Mouse (Mus musculus) 3134 (cell line): Measurements from ENCODE around the gene Hist1h2ak.
"Not testable (repeated sequence)": the region's sequence is repeated elsewhere in the genome, so short reads cannot be mapped to it uniquely, and the experiment has no call there.

Experiments used
- DNase-seq: peaks from one replicate; pipeline ENCODE4 v3.0.0-alpha.2; 2011; ENCODE audit warnings: low spot score; ENCODE audit not compliant: insufficient read length; ENCODE audit errors: extremely low read depth

Hist1h2ak gene

DNA sequence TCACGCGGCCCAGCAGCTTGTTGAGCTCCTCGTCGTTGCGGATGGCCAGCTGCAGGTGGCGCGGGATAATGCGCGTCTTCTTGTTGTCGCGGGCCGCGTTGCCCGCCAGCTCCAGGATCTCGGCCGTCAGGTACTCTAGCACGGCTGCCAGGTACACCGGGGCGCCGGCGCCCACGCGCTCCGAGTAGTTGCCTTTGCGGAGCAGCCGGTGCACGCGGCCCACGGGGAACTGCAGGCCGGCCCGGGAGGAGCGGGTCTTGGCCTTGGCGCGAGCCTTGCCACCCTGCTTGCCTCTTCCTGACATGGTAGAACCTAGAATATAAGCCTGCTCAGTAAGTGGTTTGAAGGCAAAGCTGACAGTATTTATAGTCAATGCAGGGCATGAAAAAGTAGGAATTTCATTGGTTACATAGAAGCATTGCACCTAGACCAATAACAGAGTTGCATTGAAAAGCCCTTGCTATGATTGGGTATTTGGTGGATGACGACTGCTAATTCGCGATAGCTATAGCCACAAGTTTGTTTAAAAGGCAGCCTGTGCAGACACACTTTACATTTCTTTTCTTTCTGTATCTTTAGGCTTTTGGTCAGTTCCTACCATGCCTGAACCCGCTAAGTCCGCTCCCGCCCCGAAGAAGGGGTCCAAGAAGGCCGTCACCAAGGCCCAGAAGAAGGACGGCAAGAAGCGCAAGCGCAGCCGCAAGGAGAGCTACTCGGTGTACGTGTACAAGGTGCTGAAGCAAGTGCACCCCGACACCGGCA, at the start of gene Hist1h2ak, which contains the start of gene Hist1h2bn:
Gene Hist1h2ak (minus strand): TSS at position 304 of the 762 bp plus-strand sequence.
Gene Hist1h2bn (plus strand): TSS at position 600 of the 762 bp plus-strand sequence.
- peak; percentile 95 for DNase-seq

DNA sequence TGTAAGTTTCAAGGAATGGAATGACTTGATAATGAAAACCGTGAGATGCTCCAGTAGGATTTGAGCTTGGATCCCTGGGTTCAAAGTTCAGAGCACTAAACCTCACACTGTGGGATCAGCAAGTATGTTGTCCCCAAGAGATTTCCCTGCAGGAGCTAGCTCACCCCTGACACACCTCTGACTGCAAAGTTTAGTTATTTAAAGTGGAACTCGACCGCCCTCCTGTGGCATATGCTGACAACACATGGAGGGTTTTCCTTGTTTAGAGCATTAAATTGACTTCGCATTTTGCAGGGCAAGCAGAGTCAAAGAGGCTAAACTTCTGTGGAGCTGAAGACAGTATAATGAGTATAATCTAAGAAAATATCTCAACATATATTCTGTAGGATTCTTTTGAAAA, 49.4 kb upstream of the Hist1h2ak start:
- not testable (repeated sequence) for DNase-seq

DNA sequence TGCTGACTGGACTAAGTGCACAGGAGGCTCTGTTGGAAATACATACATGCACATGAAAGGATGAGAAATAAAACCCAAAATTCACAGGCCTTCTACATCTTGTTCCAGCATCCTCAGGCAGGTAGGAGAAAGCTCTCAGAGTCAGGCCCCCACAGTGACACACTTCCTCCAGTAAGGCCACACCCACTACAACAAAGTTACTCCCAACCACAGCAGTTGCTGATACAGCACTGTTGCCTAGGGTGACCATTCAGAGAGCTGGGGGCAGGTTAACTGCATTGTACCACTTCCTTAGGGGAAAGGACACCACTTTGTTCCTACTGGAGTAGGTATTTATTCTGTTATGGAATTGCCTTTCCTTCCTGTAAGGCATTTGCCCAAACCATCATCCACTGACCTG, 43.5 kb upstream of the Hist1h2ak start:
- DNase-seq = not testable (repeated sequence)

DNA sequence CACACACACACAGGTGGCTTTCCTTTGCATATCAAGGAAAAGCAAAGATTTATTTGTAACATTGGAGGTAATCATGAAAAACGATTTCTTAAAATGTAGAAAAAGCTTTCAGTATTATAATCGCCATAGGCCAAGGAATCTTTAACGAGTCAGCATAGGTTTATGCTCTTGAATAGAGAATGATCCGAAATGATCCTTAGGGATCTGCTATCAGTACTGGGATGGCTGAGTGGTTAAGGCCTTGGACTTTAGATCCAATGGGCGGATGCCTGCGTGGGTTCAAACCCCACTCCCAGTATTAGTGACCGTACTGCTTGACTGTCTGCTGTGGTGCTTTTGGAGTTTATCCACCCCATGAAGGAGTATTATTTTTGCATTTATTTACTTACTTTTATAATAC, 42.0 kb upstream of the Hist1h2ak start:
- no peak for DNase-seq

DNA sequence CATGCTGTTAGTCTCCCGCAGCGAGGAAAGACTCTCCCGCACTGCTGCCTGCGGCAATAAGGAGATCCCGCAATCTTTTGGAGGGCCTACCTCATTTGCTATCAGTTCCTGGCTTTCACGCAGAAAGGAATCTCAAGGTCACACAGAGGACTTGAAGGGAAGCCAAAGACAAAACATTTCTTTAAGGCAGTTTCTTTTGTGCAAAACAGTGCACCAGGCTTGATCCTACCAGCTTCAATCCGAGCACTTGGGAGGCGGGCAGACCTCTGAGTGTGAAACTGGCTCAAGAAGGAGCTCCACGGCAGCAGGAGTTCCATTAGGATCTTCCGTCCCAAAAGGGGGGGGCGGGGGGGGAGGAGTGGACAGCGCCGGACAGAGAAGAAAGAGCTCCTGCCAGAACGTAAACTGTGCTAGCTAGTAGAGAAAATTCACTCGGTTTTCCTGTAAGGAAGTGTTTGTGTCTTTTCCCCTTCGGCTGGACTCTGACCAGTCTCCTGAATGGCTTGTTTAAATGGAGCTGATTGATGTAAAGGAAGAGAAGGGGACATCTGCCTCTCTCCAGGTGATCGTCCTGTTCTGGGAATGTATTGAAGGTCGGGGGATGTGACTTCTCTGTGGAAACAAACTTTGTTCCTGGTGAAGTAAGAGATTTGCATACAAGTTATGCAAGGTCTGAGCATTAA, 37.1 kb upstream of the Hist1h2ak start:
- DNase-seq = no peak

DNA sequence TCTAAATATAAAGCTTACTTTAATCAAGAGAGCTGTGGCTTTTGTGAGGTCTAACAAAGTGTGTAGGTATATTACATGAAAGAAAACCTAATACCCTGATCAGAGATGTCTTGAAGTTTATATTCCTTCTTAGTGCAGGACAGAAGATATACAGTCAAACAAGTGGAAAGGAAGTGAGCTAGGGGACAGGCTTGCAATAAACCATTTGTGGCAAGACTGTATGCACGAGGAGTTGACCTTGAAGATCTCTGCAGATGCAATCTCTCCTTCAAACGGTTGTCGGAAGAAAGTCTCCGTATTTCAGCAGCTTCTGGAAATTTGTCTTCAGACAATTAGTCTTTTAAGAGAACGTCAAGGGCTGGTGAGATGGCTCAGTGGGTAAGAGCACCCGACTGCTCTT, 36.3 kb upstream of the Hist1h2ak start:
- no peak for DNase-seq

DNA sequence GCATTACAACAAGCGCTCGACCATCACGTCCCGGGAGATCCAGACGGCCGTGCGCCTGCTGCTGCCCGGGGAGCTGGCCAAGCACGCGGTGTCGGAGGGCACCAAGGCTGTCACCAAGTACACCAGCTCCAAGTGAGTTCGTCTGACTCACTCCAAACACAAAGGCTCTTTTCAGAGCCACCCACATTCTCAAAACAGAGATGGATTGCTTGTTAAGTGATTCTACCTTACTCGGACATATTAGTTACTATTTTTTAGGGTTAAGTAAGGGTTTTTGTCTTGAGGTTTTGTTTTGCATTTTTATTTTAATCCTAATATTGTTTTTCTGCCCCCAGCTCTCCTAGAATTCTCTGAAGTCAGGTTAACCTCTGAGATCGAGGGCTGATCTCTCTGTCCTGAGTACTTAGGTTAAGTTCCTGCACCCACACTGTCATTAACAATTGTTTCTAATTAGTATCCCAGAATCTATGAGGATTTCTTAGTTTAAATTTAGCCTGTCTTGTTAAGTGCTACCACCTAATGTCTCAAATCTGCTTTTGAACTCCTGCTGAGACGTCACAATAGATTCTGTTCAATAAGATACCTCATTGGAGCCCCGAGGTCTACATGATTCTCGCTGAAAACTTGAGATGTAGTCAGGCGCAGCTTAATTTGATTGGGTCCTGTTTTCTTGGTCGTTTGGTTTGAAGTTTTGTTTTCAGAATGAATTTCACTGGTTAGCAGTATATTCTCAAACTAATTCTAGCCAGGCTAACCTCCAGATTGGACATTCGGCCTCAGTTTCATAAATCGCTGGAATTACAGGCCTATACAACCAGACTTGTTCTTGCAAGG, 34.4 kb upstream of the Hist1h2ak start:
- peak; percentile 63 for DNase-seq

DNA sequence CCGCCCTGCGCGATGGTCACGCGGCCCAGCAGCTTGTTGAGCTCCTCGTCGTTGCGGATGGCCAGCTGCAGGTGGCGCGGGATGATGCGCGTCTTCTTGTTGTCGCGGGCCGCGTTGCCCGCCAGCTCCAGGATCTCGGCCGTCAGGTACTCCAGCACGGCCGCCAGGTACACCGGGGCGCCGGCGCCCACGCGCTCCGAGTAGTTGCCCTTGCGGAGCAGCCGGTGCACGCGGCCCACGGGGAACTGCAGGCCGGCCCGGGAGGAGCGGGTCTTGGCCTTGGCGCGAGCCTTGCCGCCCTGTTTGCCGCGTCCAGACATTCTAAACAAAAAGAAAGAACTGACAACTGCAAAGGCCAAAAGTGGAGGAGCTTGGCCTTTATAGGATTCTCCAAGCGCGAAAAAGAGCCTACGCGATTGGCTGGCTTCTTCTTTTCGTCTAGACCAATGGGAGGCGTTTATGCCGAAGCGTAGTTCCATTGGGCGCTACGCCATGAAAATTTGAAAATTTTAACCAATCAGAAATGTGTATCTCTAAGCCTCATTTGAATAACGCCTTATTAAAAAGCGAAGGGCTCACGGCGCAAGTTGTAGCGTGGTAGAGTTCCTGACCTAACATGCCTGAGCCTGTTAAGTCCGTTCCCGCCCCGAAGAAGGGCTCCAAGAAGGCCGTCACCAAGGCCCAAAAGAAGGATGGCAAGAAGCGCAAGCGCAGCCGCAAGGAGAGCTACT, 33.4 kb upstream of the Hist1h2ak start, which contains the start of the genes Hist1h2an and Hist1h2bp:
Gene Hist1h2an (minus strand): TSS at position 320 of the 731 bp plus-strand sequence.
Gene Hist1h2bp (plus strand): TSS at position 563 of the 731 bp plus-strand sequence.
- peak; percentile 92 for DNase-seq

DNA sequence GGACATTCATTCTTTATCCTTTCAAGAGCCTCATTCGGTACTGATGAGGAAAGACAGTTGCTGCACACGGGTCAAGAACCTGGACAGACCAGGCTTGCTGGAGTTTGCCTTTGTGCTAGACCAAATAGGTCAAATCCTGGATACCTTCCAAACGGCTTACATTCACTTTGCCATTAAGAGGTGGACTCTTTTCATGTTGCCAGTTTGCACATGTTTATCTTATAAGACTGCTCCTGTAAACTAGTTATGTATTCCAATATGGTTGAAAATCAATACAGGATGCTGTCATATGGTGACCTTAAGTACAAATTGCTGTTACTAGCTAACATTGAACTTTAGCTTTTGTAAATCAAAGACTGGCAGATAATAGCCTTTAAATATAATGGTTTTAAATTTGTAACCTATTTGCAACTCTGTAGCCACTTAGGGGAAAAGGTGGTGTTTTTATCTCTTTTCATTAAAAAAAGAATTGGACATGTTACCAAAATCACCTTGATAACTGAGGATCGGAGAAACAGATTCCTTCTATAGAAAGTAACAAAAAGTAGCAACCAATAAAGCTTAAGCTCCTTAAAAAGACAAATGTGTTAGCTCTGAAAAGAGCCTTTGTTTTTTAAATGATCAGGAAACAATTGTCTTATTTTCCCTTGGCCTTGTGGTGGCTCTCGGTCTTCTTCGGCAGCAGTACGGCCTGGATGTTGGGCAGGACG, 32.7 kb upstream of the Hist1h2ak start:
- DNase-seq = peak; percentile 79

DNA sequence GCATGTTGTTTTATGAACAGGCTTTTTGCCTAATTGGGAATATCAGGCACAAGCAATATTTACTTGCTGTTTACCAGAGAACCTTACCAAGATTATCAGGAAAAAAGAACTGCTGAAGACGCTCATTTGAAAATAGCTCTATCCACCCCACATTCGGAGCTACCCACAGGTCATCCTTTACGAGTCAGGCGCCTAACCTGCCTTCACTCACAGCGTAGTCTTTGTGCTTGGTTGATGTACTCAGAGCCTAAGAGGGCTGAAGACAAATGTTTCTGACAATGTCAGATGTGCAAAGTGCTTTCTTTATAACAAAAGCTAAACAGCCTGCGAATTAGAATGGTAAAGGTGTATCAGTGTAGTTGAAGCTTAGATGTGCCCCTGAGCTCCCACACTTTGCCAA, 30.7 kb upstream of the Hist1h2ak start:
- DNase-seq = no peak

DNA sequence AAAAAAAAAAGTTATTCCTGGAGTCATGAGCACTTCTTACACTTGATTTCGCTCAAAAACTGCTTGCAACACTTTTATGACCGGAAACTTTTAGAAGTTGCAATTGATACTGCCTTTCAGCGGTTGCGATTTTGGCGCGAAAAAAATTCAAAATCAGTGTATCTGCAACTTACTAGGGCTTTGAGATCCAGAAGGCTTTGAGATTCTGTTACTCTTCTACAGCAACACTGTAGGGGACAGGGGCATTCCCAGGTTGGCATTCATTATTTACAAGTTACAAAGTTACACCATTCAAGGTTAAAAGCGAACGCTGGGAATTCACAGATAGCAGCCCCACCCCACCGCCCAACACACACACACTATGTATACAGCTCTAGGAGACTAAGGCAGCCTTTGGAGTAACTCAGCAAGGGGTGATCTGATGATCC, 30.1 kb upstream of the Hist1h2ak start:
- DNase-seq = peak; percentile 48

DNA sequence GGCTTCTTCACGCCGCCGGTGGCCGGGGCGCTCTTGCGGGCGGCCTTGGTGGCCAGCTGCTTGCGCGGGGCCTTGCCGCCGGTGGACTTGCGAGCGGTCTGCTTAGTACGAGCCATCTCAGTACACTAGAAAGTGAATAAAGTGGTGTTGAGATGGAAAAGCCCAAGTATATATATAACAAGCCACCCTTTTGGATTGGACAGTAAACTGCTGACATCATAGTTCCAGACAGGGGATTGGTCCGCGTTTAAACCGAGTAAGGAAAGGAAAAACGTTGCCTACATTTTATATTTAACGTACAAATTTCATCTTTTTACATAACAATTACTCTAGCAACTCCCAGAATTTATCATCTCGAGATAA, 29.6 kb upstream of the Hist1h2ak start, which contains the start of gene Hist1h3i:
Gene Hist1h3i (minus strand): TSS at position 116 of the 363 bp plus-strand sequence.
- DNase-seq = peak; percentile 89

DNA sequence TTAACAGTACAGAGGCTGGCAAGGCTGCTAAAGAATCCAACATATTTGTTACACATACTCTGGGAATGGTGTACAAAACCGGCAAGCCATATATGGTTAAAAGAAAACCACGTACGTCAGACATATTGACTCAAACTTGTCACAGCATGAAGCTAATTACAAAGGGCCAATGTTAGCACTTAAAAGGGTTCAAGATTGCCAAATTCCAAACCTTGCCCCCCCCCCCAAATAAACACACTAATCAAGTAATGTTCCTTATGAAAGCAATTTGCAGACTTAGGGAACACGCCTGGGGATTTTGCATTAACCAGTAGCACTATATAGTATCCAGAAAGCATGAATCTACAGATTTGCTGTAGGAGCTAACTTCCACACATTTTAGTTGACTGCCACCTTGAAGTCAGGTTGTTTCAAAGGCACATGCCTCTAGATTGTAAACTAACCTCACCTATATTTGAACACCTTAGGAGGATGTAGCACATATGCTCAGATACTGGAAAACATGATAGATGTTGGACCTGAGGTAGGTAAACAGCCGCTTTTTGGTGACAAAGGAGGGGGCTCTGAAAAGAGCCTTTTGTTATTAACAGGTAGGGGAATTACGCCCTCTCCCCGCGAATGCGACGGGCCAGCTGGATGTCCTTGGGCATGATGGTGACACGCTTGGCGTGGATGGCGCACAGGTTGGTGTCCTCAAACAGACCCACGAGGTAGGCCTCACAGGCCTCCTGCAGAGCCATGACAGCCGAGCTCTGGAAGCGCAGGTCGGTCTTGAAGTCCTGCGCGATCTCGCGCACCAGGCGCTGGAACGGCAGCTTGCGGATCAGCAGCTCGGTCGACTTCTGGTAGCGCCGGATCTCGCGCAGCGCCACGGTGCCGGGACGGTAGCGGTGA, 29.0 kb upstream of the Hist1h2ak start:
- DNase-seq = peak; percentile 85

DNA sequence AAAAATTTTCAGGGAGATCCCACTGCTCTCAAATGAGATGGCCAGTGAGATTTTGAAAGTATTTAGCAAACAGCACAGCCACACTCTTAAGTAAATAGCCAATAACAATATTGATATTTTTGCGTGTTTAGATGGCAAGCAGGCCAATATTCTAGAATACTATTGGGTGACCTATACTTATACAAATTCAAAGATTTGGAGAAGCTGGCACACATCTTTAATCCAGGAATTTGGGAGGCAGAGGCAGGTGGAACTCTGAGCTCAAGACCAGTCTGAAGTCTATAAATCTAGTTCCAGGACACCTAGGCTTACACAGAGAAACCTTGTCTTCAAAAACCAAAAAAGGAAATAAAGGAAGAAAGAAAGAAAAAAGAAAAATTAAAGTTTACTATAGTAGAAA, 28.0 kb upstream of the Hist1h2ak start:
- DNase-seq = peak; percentile 29

DNA sequence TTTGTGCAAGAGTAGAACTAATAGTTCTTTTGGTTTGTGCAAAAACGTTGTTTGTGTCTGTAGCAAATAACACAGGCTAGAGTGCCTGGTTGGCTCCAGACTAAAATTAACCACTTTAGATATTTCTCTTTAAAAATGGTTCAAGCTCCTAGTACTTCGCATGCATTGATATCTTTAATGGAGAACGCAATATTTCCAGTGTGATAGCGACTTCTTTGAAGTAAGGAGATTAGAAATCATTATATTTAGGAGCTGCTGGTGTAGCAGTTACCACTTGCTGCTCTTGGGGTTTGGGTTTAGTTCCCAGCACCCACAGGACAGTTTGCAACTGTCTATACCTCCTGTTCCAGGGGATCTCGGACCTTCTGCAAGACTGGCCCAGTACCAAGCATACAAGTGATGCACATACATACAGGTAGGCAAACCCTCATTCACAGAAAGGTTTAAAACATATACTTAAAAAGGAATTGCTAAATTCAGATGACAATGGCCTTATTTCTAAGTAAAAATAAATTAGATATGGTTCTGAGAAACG, 27.5 kb upstream of the Hist1h2ak start:
- DNase-seq = peak; percentile 28

DNA sequence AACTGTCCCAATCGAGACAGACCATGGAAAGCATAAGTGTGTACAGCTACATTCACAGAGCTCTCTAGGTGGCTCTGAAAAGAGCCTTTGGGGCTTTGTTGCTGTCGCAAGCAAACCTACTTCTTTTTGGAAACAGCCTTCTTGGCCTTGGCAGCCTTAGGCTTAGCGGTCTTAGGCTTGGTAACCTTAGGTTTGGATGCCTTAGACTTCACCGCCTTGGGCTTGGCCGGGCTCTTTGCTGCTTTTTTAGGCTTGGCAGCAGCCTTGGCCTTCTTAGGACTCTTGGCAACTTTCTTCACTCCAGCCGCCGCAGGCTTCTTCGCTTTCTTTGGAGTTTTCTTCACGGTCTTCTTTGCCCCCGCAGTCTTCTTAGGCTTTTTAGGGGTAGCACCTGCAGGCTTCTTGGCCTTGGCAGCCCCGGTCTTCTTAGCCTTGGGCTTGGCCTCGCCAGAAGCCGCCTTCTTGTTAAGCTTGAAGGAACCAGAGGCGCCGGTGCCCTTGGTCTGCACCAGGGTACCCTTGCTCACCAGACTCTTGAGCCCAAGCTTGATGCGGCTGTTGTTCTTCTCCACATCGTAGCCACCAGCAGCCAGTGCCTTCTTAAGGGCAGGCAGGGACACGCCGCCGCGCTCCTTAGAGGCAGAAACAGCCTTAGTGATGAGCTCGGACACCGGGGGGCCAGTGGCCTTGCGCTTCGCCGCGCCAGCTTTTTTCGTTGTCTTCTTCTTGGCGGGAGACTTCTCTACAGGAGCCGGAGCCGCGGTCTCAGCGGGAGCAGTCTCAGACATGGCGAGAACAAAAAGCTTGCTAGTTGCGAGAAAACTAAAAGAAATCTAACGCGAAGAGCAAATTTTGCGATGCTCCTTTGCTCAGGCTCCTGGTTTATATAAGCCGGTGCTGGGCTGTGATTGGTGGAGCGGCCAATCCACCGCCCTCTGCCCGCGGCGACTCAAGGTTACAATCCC, 26.4 kb upstream of the Hist1h2ak start, which contains the start of gene Hist1h1b:
Gene Hist1h1b (minus strand): TSS at position 859 of the 965 bp plus-strand sequence.
- DNase-seq = peak; percentile 94
